Mouse (Mus musculus) liver, adult 2 months (tissue): ENCODE measurements around the gene Chdh.

Experiments
- CTCF ChIP-seq: fragments of 200-500 bp; IDR thresholded peaks from 2 replicates; pipeline ENCODE4 v1.5.1; 2011; ENCODE audit warnings: low read depth, low read length, control low read depth
- POLR2A ChIP-seq: fragments of 200-500 bp; IDR thresholded peaks from 2 replicates; pipeline ENCODE4 v1.6.1; 2011; ENCODE audit warnings: low read length, control low read depth; ENCODE audit not compliant: insufficient read depth; ENCODE audit errors: extremely low read depth

DNA sequence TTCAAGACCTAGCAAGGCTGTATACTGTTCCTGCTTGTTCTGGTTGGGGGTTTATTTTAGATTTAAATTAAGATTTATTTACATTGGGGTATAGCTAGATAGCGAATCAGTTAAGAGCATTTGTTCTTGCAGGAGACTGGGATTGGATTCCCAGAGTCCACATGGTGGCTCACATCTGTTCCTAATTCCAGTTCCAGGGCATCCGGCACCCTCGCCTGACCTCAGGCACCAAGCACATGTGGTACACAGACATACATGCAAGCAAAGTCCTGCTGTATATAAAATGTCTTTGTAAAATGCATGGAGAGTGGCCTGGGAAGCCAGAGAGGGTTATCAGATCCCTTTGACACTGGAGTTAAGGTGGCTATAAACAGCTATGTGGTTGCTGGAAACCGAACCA, 13.8 kb upstream of the Chdh start:
- TF ChIP-seq CTCF = no peak
- no peak for TF ChIP-seq POLR2A
